Mouse (Mus musculus): ENCODE data around the gene Bdh1. TPM values are rescaled to one million over a fixed set of nuclear protein-coding genes. Genes with fewer than 3 reads are reported as not detected.

Bdh1 gene
- polyA plus RNA-seq, 1 experiment, result 78.8 TPM

- TF ChIP-seq POLR2A (IDR thresholded peaks at IDR 0.05; ENCODE audit: control insufficient read depth, extremely low read depth, insufficient read depth, low read length, poor library complexity) (no peak), CTCF (IDR thresholded peaks at IDR 0.05; ENCODE audit: borderline replicate concordance, control insufficient read depth, extremely low read depth, insufficient read depth, low read length, poor library complexity) (no peak)
- 66% methylated on average over 4 of the region's 4 CpGs for WGBS
- DNase-seq, result no peak
- H3K27me3 ChIP-seq (ENCODE audit: control insufficient read depth, insufficient read depth, low read length), result no peaks in the 10 kb centered on the region
- no peak overlapping the region for H3K4me3 ChIP-seq (ENCODE audit: control insufficient read depth, insufficient read depth, low read length)
- no peaks in the 10 kb centered on the region for H3K4me1 ChIP-seq (replicated peaks; ENCODE audit: control insufficient read depth, insufficient read depth, low read length)
- H3K27ac ChIP-seq (ENCODE audit: control insufficient read depth, insufficient read depth, low read length), result no peak overlapping the region
- H3K36me3 ChIP-seq (ENCODE audit: control insufficient read depth, insufficient read depth, low read length), result no peaks in the 10 kb centered on the region
Measured at GRCm38 (mm10) chr16:31498336-31498735, 76.3 kb downstream of the Bdh1 start.

GRCm38 (mm10) chr16:31499021-31499420, 76.9 kb downstream of the Bdh1 start:
- no peak overlapping the region for H3K27ac ChIP-seq (ENCODE audit: control insufficient read depth, insufficient read depth, low read length)
- TF ChIP-seq CTCF (IDR thresholded peaks at IDR 0.05; ENCODE audit: borderline replicate concordance, control insufficient read depth, extremely low read depth, insufficient read depth, low read length, poor library complexity) (no peak), POLR2A (IDR thresholded peaks at IDR 0.05; ENCODE audit: control insufficient read depth, extremely low read depth, insufficient read depth, low read length, poor library complexity) (no peak)
- no peak overlapping the region for H3K4me3 ChIP-seq (ENCODE audit: control insufficient read depth, insufficient read depth, low read length)
- H3K36me3 ChIP-seq (ENCODE audit: control insufficient read depth, insufficient read depth, low read length), result no peaks in the 10 kb centered on the region
- WGBS, result 98% methylated on average over 6 of the region's 6 CpGs
- H3K27me3 ChIP-seq (ENCODE audit: control insufficient read depth, insufficient read depth, low read length), result no peaks in the 10 kb centered on the region
- no peak for DNase-seq
- no peaks in the 10 kb centered on the region for H3K4me1 ChIP-seq (replicated peaks; ENCODE audit: control insufficient read depth, insufficient read depth, low read length)

- no peaks in the 10 kb centered on the region for H3K27me3 ChIP-seq (ENCODE audit: control insufficient read depth, insufficient read depth, low read length)
- no peak overlapping the region for H3K4me3 ChIP-seq (ENCODE audit: control insufficient read depth, insufficient read depth, low read length)
- no peak overlapping the region for H3K27ac ChIP-seq (ENCODE audit: control insufficient read depth, insufficient read depth, low read length)
- no peaks in the 10 kb centered on the region for H3K4me1 ChIP-seq (replicated peaks; ENCODE audit: control insufficient read depth, insufficient read depth, low read length)
- TF ChIP-seq CTCF (IDR thresholded peaks at IDR 0.05; ENCODE audit: borderline replicate concordance, control insufficient read depth, extremely low read depth, insufficient read depth, low read length, poor library complexity), result no peak
- no peak for TF ChIP-seq POLR2A (IDR thresholded peaks at IDR 0.05; ENCODE audit: control insufficient read depth, extremely low read depth, insufficient read depth, low read length, poor library complexity)
- no peak for DNase-seq
- no peaks in the 10 kb centered on the region for H3K36me3 ChIP-seq (ENCODE audit: control insufficient read depth, insufficient read depth, low read length)
- WGBS, result 94% methylated on average over 11 of the region's 11 CpGs
Measured at GRCm38 (mm10) chr16:31499681-31500310, 77.7 kb downstream of the Bdh1 start.

- no peak for TF ChIP-seq CTCF (IDR thresholded peaks at IDR 0.05; ENCODE audit: borderline replicate concordance, control insufficient read depth, extremely low read depth, insufficient read depth, low read length, poor library complexity)
- TF ChIP-seq POLR2A (IDR thresholded peaks at IDR 0.05; ENCODE audit: control insufficient read depth, extremely low read depth, insufficient read depth, low read length, poor library complexity), result no peak
- WGBS, result 91% methylated on average over 3 of the region's 3 CpGs
- no peaks in the 10 kb centered on the region for H3K36me3 ChIP-seq (ENCODE audit: control insufficient read depth, insufficient read depth, low read length)
- H3K27me3 ChIP-seq (ENCODE audit: control insufficient read depth, insufficient read depth, low read length), result no peaks in the 10 kb centered on the region
- no peak overlapping the region for H3K27ac ChIP-seq (ENCODE audit: control insufficient read depth, insufficient read depth, low read length)
- no peak for DNase-seq
- no peaks in the 10 kb centered on the region for H3K4me1 ChIP-seq (replicated peaks; ENCODE audit: control insufficient read depth, insufficient read depth, low read length)
- H3K4me3 ChIP-seq (ENCODE audit: control insufficient read depth, insufficient read depth, low read length), result no peak overlapping the region
Measured at GRCm38 (mm10) chr16:31500532-31500931, 78.5 kb downstream of the Bdh1 start.

GRCm38 (mm10) chr16:31500969-31501750, 79.1 kb downstream of the Bdh1 start:
- H3K4me3 ChIP-seq (ENCODE audit: control insufficient read depth, insufficient read depth, low read length), result no peak overlapping the region
- TF ChIP-seq POLR2A (IDR thresholded peaks at IDR 0.05; ENCODE audit: control insufficient read depth, extremely low read depth, insufficient read depth, low read length, poor library complexity) (no peak), CTCF (IDR thresholded peaks at IDR 0.05; ENCODE audit: borderline replicate concordance, control insufficient read depth, extremely low read depth, insufficient read depth, low read length, poor library complexity) (no peak)
- WGBS, result 86% methylated on average over 14 of the region's 14 CpGs
- no peak for DNase-seq
- H3K4me1 ChIP-seq (replicated peaks; ENCODE audit: control insufficient read depth, insufficient read depth, low read length), result no peaks in the 10 kb centered on the region
- no peaks in the 10 kb centered on the region for H3K36me3 ChIP-seq (ENCODE audit: control insufficient read depth, insufficient read depth, low read length)
- no peaks in the 10 kb centered on the region for H3K27me3 ChIP-seq (ENCODE audit: control insufficient read depth, insufficient read depth, low read length)
- no peak overlapping the region for H3K27ac ChIP-seq (ENCODE audit: control insufficient read depth, insufficient read depth, low read length)

- Histone ChIP-seq H3K4me1 (replicated peaks; ENCODE audit: control insufficient read depth, insufficient read depth, low read length) (no peaks in the 10 kb centered on the region), H3K27ac (ENCODE audit: control insufficient read depth, insufficient read depth, low read length) (no peak overlapping the region)
- WGBS, result 85% methylated on average over 14 of the region's 14 CpGs
Measured at GRCm38 (mm10) chr16:31501751-31502365, 79.8 kb downstream of the Bdh1 start.

More at GRCm38 (mm10) chr16:31501751-31502365, 79.8 kb downstream of the Bdh1 start:
- Histone ChIP-seq H3K36me3 (ENCODE audit: control insufficient read depth, insufficient read depth, low read length) (no peaks in the 10 kb centered on the region), H3K4me3 (ENCODE audit: control insufficient read depth, insufficient read depth, low read length) (no peak overlapping the region), H3K27me3 (ENCODE audit: control insufficient read depth, insufficient read depth, low read length) (no peaks in the 10 kb centered on the region)
- DNase-seq, result no peak
- TF ChIP-seq CTCF (IDR thresholded peaks at IDR 0.05; ENCODE audit: borderline replicate concordance, control insufficient read depth, extremely low read depth, insufficient read depth, low read length, poor library complexity) (no peak), POLR2A (IDR thresholded peaks at IDR 0.05; ENCODE audit: control insufficient read depth, extremely low read depth, insufficient read depth, low read length, poor library complexity) (no peak)

Data from thymus, adult 2 months (tissue).